Mouse (Mus musculus): ENCODE measurements at regions not wholly inside any gene's neighbourhood (a gene's known extent, or its start where the extent isn't known, plus 50 kb on each side); places are given as distances from the start of the nearest gene placed in this dataset.

- TF ChIP-seq CTCF (IDR thresholded peaks at IDR 0.05; ENCODE audit: low read depth, low read length), result no peak
- no peak for TF ChIP-seq POLR2A (IDR thresholded peaks at IDR 0.05; ENCODE audit: extremely low read depth, insufficient read depth, low read length)
These were observed 69.3 kb upstream of the Fggy start for GRCm38 (mm10) chr4:95487969-95488368.

Data from liver, adult 2 months (tissue).